Mouse (Mus musculus) forelimb bud, embryonic 11.5 days (tissue): ENCODE measurements around the gene Mosmo.
"Not testable (repeated sequence)": the region's sequence is repeated elsewhere in the genome, so short reads cannot be mapped to it uniquely, and the experiment has no call there.

Experiments
- DNase-seq: peaks from one replicate; pipeline ENCODE4 v3.0.0-alpha.2; 2012; ENCODE audit warnings: low read depth, low spot score

Mosmo gene

DNA sequence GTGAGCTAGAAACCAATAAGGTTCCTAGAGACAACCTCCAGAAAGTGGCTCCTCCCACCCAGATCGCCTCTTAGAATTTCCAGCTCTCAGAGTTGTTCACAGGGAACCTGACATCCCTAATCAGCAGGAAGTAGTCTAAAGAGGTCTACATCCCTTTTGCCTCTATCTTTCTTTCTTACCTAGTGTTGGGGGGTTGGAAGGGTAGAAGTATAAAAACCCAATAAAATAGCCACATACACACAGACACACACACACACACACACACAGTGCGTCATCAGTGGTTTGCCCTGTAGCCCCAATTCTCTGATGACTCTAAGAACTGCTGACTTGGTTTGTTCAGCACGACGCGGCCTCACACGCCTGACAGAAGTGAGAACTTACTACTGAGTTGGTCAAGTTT, 22.2 kb downstream of the Mosmo start:
- no peak for DNase-seq

DNA sequence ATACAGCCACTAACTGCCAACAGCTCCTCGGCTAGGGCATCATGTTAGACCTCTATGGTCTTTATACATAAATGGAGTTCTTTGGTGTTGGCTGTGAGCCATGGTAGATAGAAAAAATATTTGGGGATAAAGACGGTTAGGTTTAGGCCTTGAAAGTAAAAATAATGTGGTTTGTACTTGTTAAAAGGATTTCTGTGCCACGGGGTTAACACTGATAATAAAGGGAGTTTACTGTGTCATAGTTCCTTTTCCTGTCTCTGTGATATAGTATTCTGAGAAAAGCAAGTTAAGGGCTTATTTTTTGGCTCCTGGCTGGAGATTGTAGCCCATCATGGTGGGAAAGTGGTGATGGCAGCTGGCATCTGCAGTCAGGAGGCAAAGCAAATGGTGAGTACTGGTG, 26.5 kb downstream of the Mosmo start:
- no peak for DNase-seq

DNA sequence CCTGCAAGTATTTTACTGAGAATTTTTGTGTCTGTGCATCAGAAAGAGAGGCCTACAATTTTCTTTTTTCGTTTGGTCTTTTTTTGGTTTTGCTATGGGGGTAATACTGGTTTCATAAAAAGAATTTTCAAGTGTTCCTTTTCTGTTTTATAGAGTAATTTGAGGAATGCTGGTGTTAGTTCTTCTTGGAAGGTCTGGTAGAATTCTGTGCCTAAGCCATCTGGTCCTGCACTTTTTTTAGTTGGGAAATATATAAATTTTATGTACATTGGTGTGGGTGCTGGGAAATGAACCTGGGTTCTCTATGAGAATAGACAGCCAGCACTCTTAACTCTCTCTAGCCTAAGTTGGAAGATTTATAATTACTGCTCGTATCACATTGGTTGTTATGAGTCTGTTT, 34.7 kb downstream of the Mosmo start:
- DNase-seq: no peak

DNA sequence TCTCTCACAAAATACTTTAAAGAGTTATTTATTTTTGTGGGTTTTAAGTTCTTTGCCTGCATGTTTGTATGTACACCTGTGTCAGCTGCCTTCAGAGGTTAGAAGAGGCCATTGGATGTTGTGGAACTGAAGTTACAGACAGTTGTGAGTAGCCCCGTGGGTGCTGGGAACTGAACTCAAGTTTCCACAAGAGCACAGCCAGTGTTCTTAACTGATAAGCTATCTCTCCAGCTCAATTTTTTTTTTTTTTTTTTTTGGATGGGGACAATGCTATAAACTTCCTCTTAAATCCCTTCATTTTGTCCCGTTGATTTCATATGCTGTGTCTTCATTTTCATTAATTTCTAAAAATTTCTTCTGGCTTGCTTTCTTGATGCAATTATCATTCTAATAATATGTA, 35.8 kb downstream of the Mosmo start:
- DNase-seq: no peak

DNA sequence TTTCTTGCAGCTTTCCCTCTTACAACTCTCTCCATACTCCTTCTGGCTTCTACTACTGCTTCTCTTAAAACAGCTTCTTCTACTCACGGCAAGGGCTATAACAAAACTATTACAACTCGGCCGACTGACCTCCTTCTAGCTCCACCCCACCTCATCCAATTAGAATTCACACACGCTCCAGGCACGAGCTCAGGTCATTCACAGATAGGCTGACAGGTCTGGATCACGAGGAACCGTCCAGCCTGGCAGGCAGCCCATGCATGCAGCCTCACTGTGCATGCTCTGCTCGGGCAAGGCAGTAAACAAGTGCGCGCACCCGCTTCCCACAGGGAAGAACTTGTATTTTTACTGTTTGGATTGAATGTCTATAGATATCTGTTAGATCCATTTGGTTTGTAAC, 36.5 kb downstream of the Mosmo start:
- DNase-seq: not testable (repeated sequence)

DNA sequence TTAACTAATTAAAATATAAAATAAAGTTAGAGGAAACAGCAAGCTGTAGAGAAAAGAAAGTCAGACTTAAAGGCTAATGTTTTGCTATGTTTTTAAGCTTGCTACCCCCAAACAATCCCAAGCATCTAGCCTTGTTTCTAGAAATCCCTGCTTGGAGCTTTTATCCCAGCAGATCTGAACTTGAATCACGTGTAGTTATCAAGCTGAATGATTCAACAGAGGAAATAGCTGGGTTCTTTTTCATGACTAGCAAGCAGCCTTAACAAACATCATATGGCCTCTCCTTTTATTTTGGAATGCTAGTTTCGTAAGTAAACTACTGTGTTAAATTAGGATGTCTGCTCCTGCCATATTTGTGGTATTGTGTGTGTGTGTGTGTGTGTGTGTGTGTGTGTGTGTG, 39.8 kb downstream of the Mosmo start:
- DNase-seq: no peak

DNA sequence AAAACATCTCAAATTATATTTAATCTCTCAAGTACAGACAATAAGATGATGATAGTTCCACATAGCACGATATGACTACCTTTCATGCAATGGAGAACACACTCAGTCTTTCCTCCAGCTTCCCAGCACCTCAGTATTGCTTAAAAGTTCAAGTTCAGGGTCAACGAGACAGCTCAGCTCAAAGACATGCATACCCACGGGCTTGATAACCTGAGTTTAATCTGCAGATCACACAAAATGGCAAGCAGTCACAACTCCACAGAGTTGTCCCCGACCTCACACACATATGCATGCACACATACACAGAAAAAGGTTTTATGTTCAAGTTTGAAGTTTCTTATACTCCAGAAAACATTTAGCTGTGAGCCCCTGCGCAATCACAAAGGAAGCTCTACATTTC, 43.6 kb downstream of the Mosmo start:
- DNase-seq: no peak

DNA sequence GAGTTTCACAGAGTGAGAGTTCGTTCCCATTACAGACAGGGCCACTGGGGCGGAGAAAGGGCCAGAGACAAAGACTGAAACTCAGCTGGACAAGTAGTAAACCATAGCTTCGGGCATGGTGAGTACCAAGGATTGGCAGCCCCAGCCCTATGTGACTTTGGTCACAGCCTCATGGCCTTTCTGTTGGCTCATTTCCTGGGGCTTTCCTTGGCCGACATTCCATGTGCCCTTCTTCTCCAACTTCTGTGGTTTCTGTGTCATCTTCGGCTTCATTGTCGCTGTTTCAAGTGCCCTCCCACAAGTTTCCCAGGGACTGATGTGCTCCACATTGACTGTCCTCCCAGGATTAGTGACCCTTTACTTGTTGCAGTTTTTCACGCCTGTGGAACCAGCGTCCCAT, 44.0 kb downstream of the Mosmo start:
- DNase-seq: no peak

DNA sequence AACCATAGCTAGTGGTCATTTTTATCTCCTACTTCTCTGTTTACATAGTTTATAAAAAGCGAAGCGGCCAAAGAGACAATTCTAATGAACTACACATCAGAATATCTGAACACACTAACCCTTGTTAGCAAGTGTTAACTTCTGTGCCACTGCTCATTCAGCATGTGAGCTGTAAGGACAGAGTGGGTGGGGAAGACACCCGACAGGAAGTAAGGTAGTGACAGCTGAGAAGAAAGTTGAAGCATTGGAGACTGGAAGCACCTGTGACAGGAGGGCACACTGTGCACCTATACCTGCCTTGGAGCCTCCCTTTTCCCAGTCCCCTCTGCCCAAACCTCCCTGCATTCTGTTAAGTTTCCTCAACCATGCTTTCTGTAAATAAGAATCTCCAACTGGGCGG, 44.6 kb downstream of the Mosmo start:
- no peak for DNase-seq

DNA sequence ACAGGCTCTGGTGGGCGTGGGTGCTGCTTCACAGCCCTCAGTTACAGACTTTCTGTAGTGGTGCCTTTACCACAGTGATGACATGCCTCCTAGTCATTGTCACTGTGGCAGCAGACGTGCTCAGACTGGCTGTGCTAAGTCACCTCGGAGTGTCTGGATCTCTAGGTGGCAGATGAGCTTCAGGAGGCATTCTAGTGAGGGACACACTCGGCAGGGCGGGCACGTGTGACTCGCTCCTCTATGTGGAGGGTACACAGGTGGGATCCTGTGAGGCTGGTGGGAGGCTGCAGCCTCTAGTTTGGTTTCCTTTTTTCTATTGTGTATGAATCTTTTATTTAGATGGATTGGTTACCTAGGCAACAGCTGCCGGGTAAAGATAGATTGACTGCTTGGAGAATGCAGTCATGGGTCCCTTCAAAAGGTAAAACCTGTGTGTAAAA, 45.4 kb downstream of the Mosmo start:
- DNase-seq: peak; percentile 10

DNA sequence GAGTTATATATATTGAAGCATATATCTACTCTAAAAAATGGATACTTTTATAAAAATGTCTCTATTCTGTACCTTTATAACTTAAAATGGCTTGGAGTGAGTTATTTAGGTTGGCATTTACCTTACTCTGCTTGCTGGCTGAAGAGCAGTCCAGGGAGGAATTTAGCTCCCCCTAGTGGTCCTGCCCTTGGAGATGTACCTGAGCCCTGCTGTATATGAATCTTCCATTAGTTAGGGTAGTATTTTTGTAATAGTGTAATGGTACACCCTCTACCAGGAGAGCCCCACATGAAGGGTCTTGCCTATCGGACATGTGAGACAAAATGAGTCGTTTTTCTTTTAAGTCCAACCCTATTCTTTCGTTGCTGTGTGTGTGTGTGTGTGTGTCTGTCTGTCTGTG, 50.2 kb downstream of the Mosmo start:
- DNase-seq: peak; percentile 20

DNA sequence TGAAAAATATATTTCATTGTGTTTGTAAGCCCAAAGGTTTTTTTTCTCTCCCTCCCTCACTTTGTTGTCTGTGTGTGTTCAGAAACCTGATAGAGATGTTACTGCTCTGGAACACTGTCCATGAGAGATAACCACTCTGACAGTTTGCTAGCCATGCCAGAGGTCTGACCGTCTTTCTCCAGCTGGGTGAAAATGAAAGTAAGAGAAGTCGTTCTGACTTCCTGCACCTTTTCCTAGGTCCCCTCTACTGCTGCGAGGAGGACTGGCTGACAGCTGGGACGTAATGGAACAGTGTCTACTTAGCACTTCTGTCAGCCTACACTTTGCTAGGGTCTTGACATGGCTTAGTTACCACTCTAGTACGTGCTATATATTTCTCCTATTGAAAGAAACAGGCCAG, 52.2 kb downstream of the Mosmo start:
- no peak for DNase-seq

DNA sequence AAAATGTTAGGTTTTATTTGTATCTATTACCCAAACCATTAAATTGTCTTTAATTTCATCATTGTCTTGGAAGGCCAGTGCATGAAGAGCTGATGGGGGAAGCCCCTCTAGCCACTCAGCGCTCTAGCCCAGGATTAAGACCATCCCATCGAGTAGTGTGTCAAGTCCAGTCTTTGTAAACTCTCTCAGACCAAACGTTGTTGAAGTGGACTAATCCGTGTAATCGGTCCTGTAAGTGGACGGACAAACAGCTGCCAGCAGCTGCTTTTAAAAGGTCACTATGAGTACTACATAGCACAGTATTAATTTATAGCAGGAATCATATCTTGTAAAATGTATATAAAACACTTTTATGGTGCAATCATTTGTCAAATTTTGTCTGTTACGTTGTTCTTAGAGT, 55.5 kb downstream of the Mosmo start:
- no peak for DNase-seq

DNA sequence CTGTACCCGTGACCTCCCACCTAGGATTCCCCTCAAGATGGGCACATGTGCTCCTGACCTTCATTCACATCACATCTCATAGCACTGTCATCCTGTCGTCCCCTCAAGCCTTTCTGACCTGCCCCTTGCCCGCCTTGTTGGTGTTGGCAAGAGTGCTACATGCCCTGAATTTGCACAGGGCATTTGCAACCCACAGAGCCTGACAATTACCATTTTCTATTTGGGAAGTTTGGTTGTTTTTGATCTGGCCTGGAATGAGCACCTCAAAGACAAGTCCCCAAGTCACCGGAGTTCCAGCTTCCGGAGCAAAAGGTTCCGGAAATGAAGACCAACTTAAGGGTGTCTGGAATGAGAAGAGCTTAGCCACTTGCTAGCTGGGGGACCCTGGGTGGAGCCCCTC, 61.6 kb downstream of the Mosmo start, which contains the start of gene Vwa3a:
Vwa3a (plus strand) TSS at position 301 of the 400 bp plus-strand sequence.
- DNase-seq: no peak

DNA sequence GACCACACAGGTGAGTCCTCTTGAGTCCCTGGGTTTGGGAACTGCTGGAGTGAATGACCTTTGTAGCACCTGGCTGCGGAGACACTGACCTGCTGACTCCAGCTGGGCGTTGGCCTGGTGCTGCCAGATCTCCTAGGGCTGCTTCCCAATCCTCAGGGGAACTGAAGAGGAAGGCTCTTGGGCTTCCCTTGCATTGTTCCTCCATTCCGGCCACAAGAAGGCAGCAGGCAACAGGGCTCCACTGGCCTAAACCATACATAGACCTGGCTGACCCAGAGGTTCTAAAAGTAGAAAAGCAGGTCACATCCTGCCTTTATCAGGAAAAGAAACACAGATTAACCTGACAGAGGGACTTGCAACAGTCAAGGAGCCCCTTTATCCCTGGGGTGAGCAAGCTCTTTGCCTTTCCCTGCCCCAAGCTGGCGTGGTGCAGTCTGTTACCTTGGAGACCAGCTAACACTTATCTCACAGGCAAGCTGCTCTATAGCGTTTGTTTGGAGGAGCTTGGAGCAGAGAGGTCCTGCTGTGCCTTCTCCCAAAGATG, 62.2 kb downstream of the Mosmo start:
- no peak for DNase-seq

DNA sequence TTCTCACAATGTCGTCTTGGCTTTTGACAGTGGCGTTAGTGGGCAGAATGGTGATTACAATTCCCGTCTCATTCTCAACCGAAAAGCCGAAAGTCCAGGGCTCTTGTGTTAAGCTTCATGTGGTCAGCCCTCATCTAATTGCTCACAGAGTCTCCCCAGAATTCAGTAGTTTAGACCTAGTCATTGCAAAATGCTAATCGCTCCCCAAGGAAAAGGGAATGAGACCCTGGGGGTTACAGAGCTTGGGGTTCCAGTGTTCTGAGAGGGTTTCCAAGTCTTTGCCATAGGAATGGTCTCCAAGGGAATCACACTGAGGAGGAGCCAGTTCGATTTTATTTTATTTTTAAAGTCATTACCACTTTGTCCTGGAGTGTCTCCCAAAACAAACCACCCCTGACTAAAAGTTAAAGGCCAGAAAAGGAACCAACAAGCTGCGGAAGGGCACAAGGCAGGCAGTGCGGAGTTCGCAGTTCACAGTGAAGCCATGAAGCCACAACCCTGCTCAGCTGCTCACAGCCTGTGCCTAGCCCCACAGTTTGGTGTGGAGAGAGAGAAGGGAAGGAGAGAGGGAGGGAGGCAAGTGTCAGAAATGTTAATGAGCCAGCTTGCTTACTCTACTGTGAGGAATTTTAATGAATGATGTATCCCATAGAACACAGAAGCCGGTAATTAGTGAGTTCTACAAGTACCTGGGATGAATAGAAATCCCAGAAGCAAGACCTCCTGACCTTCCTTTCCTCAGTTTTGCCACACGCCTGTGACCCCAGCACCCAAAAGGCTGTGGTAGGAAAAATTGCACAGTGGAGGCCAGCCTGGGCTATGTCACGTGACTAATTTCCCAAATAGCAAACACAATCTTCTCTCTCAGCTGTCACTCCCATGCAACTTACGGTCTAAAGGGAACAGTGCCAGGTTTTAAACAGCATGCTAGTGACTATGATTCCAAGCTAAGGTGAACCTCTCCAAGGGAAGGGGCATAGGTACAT, 66.2 kb downstream of the Mosmo start:
- no peak for DNase-seq

DNA sequence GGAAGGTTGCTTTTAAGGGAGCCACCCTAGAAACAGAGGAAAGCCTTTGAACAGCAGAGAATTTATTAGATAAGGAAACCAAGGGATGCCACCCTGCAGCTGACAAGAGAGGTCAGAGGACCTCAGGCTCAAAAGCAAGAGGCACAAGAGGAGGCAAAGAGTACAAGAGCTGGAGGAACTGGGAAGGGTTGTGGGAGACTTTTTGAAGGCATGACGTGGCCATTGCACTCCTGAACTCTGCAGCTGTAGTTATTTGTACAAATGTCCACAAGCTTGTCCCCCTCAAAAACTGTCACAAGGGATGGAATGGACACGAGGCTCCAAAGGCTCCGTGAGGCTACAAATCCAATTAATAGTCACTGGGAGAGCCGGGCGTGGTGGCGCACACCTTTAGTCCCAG, 67.2 kb downstream of the Mosmo start:
- no peak for DNase-seq

DNA sequence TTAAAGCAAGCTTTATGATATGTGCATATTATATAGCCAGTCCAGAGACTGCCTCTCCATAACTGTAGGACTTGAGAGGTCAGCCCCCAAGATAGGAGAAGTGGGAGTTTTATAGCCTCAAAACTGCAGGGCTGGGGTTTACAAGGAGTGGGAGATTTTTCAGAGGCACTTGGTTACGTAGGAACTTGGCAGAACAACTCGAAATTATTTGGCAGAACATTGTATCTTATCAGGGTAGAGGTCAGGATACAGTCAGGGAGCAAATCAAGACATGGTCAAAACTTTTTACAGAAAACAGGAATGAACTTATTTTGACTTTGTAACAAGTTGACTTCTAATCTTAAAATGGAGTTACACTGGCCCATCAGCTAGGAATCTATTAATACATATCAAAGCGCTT, 68.6 kb downstream of the Mosmo start:
- no peak for DNase-seq

DNA sequence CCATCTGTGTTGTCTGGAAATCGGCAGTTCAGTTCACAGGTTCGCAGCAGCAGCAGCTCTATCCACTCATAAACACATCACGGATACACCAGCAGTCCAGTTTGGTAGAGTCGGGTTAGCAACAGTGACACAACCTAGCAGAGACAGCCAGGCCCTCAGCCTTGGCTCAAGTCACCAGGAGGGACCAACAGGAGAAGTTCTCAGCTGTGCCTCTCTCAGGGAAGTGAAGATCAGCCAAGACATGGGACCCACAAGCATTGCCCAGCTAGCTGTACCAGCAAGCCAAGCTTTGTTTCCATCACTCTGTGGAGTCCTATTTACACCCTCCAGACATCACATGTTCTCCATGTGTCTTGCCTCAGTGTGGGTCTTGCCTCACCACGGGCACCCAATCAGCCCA, 69.4 kb downstream of the Mosmo start:
- no peak for DNase-seq

DNA sequence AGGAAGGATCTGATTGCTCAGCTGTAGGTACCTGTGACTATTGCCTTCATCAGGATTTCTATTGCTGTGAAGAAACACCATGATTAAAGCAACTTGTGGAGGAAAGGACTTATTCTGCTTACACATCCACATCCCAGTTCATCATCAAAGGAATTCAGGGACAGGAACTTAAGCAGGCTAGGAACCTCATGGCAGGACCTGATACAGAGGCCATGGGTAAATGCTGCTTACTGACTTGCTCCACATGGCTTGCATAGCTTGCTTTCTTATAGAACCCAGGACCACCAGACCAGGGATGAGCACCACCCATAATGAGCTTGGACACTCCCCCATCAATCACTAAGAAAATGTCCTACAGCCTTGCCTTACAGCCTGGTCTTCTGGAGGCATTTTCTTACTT, 71.1 kb downstream of the Mosmo start:
- no peak for DNase-seq

DNA sequence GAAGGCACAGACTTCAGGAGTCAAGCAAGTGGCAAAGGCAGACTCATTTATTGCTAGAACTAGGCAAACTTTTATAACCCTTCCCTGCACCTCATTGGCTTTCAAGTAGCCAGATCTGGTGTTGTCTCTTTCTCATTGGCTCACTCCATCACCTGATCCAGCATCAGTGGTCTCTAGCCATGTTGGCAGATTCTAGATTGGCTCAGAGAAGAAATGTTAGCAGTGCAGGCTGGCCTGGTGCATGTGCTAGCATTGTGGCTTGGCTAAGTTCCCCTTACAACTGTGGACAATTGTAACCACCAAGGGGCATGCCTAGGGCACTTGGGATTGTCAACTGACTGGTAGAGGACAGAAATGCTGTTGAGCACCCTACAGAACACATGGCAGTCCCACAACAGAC, 73.9 kb downstream of the Mosmo start:
- DNase-seq: no peak

DNA sequence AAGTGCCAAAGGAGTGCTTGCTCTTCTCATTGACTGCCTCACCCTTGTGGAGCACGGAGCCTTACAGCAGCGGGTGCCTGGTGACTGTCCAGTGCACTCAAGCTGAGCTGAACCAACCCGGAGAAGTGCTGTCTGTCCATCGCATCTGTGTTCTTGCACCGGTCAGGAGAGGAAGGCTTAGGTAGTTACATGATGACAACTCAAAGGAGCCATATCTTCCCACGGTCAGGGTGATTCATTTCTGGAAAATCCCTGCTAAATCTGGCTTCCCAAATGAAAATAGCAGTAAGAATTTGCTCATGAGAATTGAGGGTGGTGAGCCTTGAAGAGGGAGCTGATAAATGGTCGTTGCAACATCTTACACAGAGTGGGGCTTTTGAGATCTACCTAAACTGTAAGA, 74.5 kb downstream of the Mosmo start:
- no peak for DNase-seq

DNA sequence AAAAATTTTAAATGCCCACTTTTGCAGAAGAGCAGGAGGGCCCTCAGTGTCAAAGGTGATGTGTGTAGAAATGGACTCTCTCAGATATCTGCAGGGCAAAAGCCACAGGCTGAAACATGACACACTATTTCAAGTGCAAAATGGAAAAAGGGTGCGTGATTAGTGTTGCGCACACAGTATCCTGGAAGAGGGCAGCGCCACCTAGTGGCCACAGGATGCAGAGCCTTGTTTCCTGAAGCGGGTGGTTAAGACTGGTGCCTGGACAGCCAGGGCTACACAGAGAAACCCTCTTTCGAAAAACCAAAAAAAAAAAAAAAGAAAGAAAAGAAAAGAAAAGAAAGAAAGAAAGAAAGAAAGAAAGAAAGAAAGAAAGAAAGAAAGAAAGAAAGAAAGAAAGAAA, 77.3 kb downstream of the Mosmo start:
- DNase-seq: peak; percentile 86
